Mouse (Mus musculus) adrenal gland (tissue): ENCODE results near the gene Fam89b.

ENCODE experiments used
- intact Hi-C: fragments of 180-260 bp; cut with DNase I; formaldehyde crosslinking; loops from one replicate; pipeline ENCODE4 v1.15.1; 2025
- long read RNA-seq, 2 experiments: library from polyadenylated mRNA; unstranded; transcript quantifications; one replicate each; pipeline ENCODE4 v2.0.0; 2020; ENCODE audit warnings: borderline replicate concordance in 1 of 2; ENCODE audit not compliant: insufficient replicate concordance in 1 of 2

Gene Fam89b
- long read RNA-seq, experiment 1, transcript Fam89b-201 (2 exons, 1,197 nt): major isoform, 19 of 27 reads
- long read RNA-seq, experiment 1, transcript Fam89b-203 (2 exons, 1,160 nt): minor isoform, 7 of 27 reads
- long read RNA-seq, experiment 1, partial matches to known transcripts: 0 of 27 reads
- long read RNA-seq, experiment 1, other reads (novel, unspliced or antisense): 0 of 27 reads
- long read RNA-seq, experiment 2, transcript Fam89b-201 (2 exons, 1,197 nt): major isoform, 5 of 5 reads
- long read RNA-seq, experiment 2, partial matches to known transcripts: 0 of 5 reads
- long read RNA-seq, experiment 2, other reads (novel, unspliced or antisense): 0 of 5 reads

- intact Hi-C loops: loop anchor here (5.0 kb wide), 1 partner anchor 48 kb away; no protein-coding TSS in a partner anchor
These were observed at the start of gene Fam89b for GRCm38 (mm10) chr19:5729444-5729815. Gene Fam89b (minus strand): TSS chr19:5729653.

DNA sequence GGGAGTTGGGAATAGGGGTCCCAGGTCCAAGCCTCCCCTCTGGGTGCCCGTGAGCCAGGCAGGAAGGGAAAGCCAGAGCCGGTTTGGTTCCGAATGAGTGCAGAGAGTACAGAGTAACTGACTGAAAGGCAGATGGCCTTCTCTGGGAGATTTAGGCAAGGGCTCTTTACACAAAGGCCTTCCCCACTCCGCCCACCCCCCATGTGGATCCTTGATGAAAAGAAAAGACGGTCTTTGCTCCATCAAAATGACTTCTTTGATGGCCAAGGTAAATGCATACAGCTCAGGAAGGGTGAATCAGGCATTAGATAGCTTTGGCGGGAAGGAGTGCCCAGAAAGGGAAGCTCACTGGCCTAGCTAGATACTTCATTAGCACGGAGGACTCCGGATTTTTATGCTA lies 48.9 kb upstream of the Fam89b start:
- intact Hi-C loops: loop anchor here (5.0 kb wide), 2 partner anchors 51 to 131 kb away; partner anchors contain the start of genes Ehbp1l1 and Fam89b

GRCm38 (mm10) chr19:5777387-5778032 lies 48.1 kb upstream of the Fam89b start:
- intact Hi-C loops: loop anchor here (5.0 kb wide), 2 partner anchors 50 to 130 kb away; partner anchors contain the start of genes Ehbp1l1 and Fam89b

DNA sequence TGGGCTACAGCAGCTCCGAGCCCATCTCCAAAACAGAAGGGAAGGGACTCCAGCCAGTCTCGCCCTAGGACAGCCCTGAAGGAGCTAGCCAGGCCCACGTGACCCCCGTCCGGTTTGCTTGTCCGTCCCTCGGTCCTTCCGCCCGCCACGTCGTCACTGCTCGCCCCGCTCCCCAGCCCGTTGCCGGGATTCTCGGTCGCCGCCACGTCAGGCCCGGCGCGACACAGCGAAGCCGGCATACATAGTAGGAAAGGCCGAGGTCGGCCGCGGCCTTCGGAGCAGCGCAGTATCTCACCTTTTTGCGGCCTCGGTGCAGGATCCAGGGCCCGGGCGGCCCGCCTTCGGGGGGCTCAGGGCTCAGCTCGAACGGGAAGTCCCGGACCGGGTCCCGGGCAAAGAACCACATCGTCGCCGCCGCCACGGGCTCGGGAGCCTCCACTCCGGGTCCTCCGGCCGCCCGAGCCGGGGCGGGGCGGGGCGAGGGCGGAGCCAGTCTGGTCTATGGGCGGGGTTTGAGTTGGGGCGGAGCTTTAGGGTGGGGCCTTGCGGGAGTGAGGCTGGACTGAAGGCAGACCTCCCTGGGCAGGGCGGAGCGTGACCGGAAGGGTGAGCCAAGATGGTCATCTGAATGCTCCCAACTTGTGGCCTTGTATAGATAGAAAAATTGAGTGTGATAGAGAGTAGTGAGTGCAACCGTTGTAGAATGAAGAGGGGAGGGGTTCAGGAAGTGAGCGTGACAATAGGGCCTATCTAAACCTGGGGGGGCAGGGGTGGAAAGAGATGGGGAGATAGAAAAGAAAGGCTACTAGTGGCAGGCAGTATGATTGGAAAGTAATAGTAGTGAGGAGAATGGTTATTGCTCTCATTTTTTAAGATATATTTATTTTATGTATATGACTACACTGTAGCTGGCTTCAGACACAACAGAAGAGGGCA lies 41.7 kb upstream of the Fam89b start, which contains the start of gene Scyl1:
Gene Scyl1, minus strand, starts transcription at position 495 of the 936 bp plus-strand sequence.
- intact Hi-C loops: no loop called here

- intact Hi-C loops: no loop called here
These were observed 40.9 kb upstream of the Fam89b start for GRCm38 (mm10) chr19:5770311-5770710.

- intact Hi-C loops: no loop called here
These were observed 37.8 kb upstream of the Fam89b start for GRCm38 (mm10) chr19:5767271-5767670.

DNA sequence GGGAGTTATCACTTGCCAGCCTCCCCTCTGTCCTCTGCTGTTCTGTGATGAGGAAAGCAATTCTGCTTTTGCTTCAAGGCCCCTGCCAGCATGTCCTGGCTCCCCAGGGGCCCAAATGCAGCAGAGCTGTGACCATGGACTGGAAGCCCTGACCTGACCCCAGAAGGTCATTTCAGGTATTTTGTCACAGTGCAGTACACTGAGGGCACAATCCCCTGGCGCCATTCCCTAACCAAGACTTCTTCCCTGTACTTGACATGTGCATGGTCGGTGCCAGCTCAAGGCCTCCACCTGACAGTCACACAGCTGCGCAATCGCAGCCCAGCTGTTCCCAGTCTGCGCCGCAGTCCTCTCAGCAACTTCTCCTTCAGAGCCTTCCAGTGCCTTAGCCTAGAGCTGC lies 33.7 kb upstream of the Fam89b start:
- intact Hi-C loops: no loop called here

GRCm38 (mm10) chr19:5758878-5759403 lies 29.5 kb upstream of the Fam89b start:
- intact Hi-C loops: no loop called here

DNA sequence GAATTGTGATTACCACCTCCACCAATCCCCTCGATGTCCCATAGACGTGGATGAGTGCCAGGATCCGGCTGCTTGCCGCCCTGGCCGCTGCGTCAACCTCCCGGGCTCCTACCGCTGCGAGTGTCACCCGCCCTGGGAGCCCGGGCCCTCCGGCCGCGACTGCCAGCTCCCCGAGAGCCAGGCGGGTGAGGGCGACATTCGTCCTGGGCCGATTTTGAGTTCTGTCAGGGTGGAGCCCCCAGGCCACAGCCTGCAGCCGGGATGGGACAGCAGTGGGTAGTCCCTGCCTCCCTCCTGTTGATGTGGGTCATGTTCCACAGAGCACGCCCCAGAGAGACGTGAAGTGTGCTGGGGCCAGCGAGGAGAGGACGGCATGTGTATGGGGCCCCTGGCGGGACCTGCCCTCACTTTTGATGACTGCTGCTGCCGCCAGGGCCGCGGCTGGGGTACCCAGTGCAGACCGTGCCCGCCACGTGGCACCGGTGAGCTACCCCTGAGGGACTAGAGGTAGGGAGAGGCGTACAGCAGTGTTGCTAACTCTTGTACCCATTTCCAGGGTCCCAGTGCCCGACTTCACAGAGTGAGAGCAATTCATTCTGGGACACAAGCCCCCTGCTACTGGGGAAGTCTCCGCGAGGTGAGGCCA lies 27.7 kb upstream of the Fam89b start:
- intact Hi-C loops: no loop called here

DNA sequence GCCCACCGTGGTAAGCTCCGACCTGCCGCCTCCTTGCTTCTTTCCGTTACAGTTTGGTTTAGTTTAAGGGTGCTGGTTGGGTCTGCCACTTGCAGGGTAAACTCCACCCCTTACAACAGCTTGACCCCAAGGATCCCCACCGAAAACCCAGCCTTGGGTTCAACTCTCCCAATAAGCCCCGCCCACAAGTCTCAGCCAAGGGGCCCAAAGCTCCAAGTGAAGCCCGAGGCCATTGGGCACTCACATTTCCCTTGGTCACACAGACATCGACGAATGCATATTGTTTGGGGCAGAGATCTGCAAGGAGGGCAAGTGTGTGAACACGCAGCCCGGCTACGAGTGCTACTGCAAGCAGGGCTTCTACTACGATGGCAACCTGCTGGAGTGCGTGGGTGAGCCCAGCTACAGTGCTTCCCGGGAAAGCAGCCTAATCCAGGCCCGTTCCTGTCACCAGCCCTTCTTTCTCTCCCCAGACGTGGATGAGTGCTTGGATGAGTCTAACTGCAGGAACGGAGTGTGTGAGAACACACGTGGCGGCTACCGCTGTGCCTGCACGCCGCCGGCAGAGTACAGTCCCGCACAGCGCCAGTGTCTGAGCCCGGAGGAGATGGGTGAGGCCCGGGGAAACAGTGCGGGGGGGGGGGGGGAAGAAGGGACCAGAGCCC lies 27.0 kb upstream of the Fam89b start:
- intact Hi-C loops: no loop called here

GRCm38 (mm10) chr19:5751742-5752141 lies 22.3 kb upstream of the Fam89b start:
- intact Hi-C loops: no loop called here

GRCm38 (mm10) chr19:5750951-5751350 lies 21.5 kb upstream of the Fam89b start:
- intact Hi-C loops: no loop called here

GRCm38 (mm10) chr19:5749476-5749875 lies 20.0 kb upstream of the Fam89b start:
- intact Hi-C loops: no loop called here

DNA sequence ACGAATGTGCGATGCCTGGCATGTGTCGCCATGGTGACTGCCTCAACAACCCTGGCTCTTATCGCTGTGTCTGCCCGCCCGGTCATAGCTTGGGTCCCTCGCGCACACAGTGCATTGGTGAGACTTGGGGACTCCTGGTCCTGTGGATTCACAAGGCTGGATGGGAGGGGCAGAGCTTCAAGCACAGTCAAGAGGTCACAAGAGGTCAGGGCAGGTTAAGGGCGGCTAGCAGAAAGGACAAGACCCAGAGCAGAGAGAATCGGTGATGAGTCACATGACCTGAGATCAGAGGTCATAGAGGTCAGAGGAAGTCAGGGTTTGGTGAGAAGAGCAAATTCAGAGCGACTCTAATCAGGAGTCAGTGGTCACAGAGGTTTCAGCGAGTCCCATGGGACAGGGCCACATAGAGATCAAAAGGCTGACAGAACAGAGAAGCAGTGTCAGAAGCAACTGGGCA lies 17.5 kb upstream of the Fam89b start:
- intact Hi-C loops: no loop called here

- intact Hi-C loops: no loop called here
These were observed 16.6 kb upstream of the Fam89b start for GRCm38 (mm10) chr19:5745756-5746710.

DNA sequence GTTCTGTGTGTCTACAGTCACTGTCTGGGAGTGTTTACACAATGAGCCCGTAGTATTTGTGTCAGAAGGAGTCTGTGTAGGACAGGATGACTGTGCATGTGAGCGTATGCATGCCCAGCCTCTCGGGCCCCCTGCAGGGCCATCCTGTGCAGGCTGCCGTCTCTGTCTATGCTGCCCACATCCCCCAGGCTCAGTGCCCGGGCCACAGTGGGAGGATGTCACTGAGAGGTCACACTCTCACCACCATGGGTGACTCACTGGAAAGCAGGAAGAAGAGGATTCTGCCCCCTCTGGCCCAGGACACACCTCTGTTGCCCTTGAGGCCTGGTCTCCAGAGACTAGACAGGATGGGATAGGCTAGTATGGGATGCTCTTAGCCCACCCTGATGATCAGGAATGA lies 14.1 kb upstream of the Fam89b start:
- intact Hi-C loops: no loop called here

- intact Hi-C loops: no loop called here
These were observed 12.8 kb upstream of the Fam89b start for GRCm38 (mm10) chr19:5742241-5742641.

DNA sequence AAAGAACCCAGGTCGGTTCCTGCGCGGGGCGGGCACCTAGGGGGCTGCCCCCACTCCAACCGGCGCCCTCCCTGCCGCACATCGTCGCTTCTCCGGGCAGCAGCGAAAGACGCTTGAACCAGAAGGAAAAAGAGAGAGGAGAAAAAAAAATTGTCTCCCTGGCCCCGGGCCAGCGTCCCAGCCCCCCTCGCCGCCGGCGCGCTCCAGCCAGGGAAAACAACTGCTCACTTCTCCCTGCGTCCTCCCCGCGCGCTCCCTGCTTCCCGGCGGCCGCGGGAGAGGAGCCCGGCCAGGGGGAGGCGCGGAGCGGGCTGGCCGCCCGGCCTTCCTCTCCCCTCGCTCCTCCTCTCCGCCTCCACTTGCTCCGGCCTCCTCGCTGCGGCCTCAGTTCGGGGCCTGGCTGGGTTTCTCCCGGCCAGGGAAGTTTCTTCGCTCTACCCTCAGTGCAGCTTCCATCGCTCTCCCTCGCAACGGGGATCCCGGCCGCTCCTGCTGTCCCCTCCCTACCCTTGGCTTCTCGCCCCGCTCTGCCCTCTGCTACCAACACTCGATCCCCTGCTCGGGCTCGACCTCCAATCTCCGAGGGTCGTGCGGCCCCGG lies 12.3 kb upstream of the Fam89b start:
- intact Hi-C loops: no loop called here
